Mouse (Mus musculus) bone marrow, adult 2 months (tissue): ENCODE measurements around the gene Insc.

Experiments used
- CTCF ChIP-seq: fragments of 200-500 bp; IDR thresholded peaks from 2 replicates; pipeline ENCODE4 v1.5.1; 2011; ENCODE audit warnings: low read length, control low read depth; ENCODE audit not compliant: control insufficient read depth, insufficient read depth
- POLR2A ChIP-seq: fragments of 200-500 bp; IDR thresholded peaks from 2 replicates; pipeline ENCODE4 v1.6.1; 2011; ENCODE audit warnings: low read depth, mild to moderate bottlenecking, control low read depth, low read length, borderline replicate concordance; ENCODE audit not compliant: control insufficient read depth

GRCm38 (mm10) chr7:114874032-114874441 is 130.5 kb downstream of the Insc start:
- no peak for TF ChIP-seq CTCF
- TF ChIP-seq POLR2A: no peak
